Mouse (Mus musculus) cerebellum, adult 2 months (tissue): ENCODE data around the gene Slc6a13.

ENCODE experiments used
- CTCF ChIP-seq: fragments of 200-500 bp; IDR thresholded peaks from 2 replicates; pipeline ENCODE4 v1.5.1; 2011; ENCODE audit warnings: low read depth, mild to moderate bottlenecking, control low read depth, low read length, moderate library complexity, borderline replicate concordance; ENCODE audit not compliant: insufficient read depth
- POLR2A ChIP-seq: fragments of 200-500 bp; IDR thresholded peaks from 2 replicates; pipeline ENCODE4 v1.6.1; 2011; ENCODE audit warnings: low read length, control low read depth, borderline replicate concordance; ENCODE audit not compliant: insufficient read depth

- TF ChIP-seq CTCF, result no peak
- TF ChIP-seq POLR2A, result no peak
Observed at GRCm38 (mm10) chr6:121337229-121337628, 37.2 kb downstream of the Slc6a13 start.
